Mouse (Mus musculus): ENCODE data around the gene Dlx2. TPM values are rescaled to one million over a fixed set of nuclear protein-coding genes. Genes with fewer than 3 reads are reported as not detected.

The Dlx2 gene
- polyA plus RNA-seq, 1 experiment from 2014 or later: 14.6 TPM

DNA sequence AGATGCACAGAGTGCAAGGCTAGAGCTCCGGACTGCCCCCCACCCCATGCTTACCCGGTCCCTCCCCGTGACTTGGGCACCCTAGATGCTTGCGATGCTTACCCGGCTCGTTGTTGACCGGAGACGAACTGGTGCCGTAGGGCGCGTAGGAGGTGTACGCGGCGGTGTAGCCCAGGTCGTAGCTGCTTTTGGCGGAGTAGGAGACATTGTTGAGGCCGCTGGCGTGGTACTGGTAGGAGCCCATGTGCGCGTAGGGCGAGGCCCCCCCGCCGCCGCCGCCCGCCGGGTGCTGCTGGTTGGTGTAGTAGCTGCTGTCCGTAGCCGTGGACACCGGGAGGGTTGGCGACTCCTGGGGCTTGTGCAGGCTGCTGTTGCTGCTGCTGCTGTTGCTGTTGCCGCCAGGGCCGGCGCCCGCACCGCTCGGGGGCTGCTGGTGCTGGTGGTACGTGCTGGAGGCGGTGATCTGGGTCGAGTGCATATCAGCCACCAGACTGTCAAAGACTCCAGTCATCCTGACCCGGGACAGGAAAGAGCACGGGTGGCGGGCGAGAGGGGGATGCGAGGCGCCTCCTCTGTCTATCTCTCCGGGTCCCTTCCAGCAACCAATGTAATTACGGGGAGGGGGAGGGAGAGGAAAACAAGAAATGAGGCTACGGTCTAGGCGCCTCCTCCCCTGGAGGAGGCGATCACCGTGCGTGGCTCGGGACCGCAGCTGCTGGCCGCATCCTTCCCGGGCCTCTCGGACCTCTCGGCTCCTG lies 493 bp downstream of the Dlx2 start:
- no peaks in the 10 kb centered on the region for H3K9me3 ChIP-seq
- ATAC-seq: peak; percentile 66
- peak overlapping the region; percentile 93 for H3K4me2 ChIP-seq (replicated peaks)
- H3K27ac ChIP-seq: peak overlapping the region; percentile 74
- WGBS: under 1% methylated on average over 57 of the region's 59 CpGs
- peaks cover 94% of the 10 kb centered on the region for H3K27me3 ChIP-seq
- H3K4me1 ChIP-seq (replicated peaks): peaks cover 36% of the 10 kb centered on the region
- H3K4me3 ChIP-seq (replicated peaks): peak overlapping the region; percentile 53
- no peaks in the 10 kb centered on the region for H3K36me3 ChIP-seq
- H3K9ac ChIP-seq (replicated peaks): peak overlapping the region; percentile 63

DNA sequence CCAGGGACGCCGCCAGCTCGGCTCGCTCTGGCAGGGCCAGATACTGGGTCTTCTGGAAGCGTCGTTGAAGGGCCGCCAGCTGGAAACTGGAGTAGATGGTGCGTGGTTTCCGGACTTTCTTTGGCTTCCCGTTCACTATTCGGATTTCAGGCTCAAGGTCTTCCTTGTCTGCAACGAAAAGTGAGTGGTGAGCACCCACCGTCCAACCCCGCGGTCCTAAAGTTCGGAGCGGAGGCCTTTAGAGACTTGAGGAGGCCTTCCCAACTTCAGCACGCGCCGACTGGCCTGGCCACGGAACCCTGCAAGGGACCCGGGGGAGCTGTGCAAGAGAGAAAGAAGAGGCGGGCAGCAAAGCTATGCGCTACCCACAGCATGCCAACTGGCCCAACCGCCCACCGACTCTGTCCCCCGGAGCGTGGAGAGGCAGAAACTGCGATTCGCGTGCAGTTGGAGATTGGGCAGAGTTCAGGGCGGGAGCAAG lies 1.1 kb downstream of the Dlx2 start:
- Histone ChIP-seq H3K27ac (peak overlapping the region; percentile 74), H3K4me1 (replicated peaks) (peaks cover 42% of the 10 kb centered on the region), H3K4me3 (replicated peaks) (peak overlapping the region; percentile 53), H3K27me3 (peaks cover 95% of the 10 kb centered on the region), H3K9me3 (no peaks in the 10 kb centered on the region), H3K9ac (replicated peaks) (peak overlapping the region; percentile 63), H3K4me2 (replicated peaks) (peak overlapping the region; percentile 93), H3K36me3 (no peaks in the 10 kb centered on the region)
- WGBS: 1% methylated on average over 32 of the region's 32 CpGs
- 0 out of 2 replicates have a peak, but pooled peaks have one; percentile 15 for ATAC-seq

DNA sequence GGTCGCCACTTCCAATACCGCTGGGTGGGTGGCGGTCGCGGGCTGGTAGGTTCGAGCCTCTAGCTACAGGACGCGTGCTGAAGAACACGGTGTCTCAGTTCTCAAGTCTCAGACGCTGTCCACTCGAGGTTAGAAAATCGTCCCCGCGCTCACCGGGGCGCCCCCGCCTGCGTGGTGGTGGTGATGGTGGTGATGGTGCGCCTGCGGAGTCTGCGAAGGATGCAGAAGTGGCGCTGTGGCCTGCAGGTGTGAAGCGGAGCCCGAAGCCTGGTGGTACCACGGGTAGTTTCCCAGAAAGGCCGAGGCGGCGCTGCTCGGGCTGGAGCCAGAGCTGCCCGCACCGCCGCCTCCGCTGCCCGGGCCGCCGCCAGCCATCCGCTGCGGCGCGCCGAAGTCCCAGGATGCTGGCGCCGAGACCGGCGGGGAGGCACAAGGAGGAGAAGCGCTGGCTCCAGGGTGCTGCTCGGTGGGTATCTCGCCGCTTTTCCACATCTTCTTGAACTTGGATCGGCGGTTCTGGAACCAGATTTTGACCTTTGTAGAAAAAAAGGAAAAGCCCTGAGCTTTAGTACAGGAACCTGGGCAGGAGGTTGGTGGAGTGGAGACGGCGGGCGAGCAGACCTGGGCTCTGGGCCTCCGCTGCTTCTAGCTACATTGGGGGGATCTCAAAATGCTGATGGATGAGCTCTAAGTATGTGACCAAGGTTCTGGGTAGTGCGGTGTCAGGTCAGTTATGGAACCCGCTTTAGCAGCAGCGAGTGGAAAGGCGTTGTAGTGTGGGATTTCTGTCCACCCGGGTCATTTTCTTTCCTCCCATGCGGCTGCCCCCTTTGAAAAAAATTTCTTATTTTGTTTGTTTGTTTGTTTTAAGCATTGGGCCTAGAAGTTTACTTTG lies 1.9 kb downstream of the Dlx2 start:
- peaks cover 95% of the 10 kb centered on the region for H3K27me3 ChIP-seq
- H3K27ac ChIP-seq: peak overlapping the region; percentile 47
- peak overlapping the region; percentile 63 for H3K9ac ChIP-seq (replicated peaks)
- no peaks in the 10 kb centered on the region for H3K9me3 ChIP-seq
- peak overlapping the region; percentile 53 for H3K4me3 ChIP-seq (replicated peaks)
- no peak for ATAC-seq
- H3K4me2 ChIP-seq (replicated peaks): peak overlapping the region; percentile 93
- under 1% methylated on average over 61 of the region's 61 CpGs for WGBS
- H3K4me1 ChIP-seq (replicated peaks): peaks cover 42% of the 10 kb centered on the region
- no peaks in the 10 kb centered on the region for H3K36me3 ChIP-seq

DNA sequence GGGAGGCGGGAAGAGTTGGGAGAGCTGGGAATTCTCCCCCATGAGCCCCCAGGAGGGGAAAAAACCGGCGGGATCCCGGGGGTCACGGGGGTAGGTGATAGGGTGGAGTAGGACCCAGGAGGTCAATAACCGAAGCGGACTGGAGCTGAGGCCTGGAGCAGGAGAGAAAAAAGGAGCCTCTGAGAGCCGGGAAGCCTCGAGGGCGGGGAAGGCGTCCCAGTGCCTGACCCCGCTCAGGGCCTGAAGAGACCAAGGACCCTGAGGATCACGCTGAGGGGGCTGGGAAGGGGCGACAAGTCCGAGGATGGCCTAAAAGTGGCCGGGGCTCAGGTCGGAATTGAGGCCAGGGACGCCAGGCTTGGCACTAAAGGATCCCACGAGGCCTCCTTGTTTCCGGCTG lies 2.6 kb downstream of the Dlx2 start:
- peak overlapping the region; percentile 63 for H3K9ac ChIP-seq (replicated peaks)
- H3K27me3 ChIP-seq: peaks cover 95% of the 10 kb centered on the region
- H3K27ac ChIP-seq: peak overlapping the region; percentile 47
- peak overlapping the region; percentile 53 for H3K4me3 ChIP-seq (replicated peaks)
- under 1% methylated on average over 20 of the region's 20 CpGs for WGBS
- ATAC-seq: no peak
- peak overlapping the region; percentile 93 for H3K4me2 ChIP-seq (replicated peaks)
- peaks cover 47% of the 10 kb centered on the region for H3K4me1 ChIP-seq (replicated peaks)
- no peaks in the 10 kb centered on the region for H3K9me3 ChIP-seq
- no peaks in the 10 kb centered on the region for H3K36me3 ChIP-seq

DNA sequence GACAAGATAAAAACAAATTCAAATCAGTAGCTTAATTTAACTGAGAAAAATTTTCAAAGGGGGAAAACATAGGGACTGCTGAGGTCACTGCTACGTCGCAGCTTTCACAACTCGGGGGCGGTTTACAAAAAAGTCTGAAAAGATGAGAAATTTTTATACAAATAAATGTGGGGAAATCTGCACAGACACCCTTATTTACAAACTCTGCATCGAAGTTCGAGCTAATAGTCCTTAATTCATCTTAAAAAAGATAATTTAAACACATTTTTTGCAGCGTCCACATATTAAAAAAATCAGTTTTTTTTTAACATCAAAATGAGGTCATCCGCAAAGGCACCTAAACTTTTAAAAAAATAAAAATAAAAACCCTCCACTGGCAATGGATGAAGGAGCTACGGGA lies 3.0 kb downstream of the Dlx2 start:
- peaks cover 47% of the 10 kb centered on the region for H3K4me1 ChIP-seq (replicated peaks)
- H3K36me3 ChIP-seq: no peaks in the 10 kb centered on the region
- H3K4me2 ChIP-seq (replicated peaks): peak overlapping the region; percentile 93
- no peaks in the 10 kb centered on the region for H3K9me3 ChIP-seq
- H3K27ac ChIP-seq: peak overlapping the region; percentile 47; the same call in 1 of the 2 replicates
- peaks cover 95% of the 10 kb centered on the region for H3K27me3 ChIP-seq
- peak overlapping the region; percentile 63; the same call in 1 of the 2 replicates for H3K9ac ChIP-seq (replicated peaks)
- 2% methylated on average over 9 of the region's 9 CpGs for WGBS
- H3K4me3 ChIP-seq (replicated peaks): peak overlapping the region; percentile 53
- ATAC-seq: no peak

GRCm38 (mm10) chr2:71542816-71543301 lies 3.7 kb downstream of the Dlx2 start:
- no peak for ATAC-seq
- Histone ChIP-seq H3K4me1 (replicated peaks) (peaks cover 47% of the 10 kb centered on the region), H3K9me3 (no peaks in the 10 kb centered on the region), H3K36me3 (no peaks in the 10 kb centered on the region), H3K4me3 (replicated peaks) (peak overlapping the region; percentile 53), H3K4me2 (replicated peaks) (peak overlapping the region; percentile 37), H3K27me3 (peaks cover 95% of the 10 kb centered on the region), H3K27ac (peak overlapping the region; percentile 58), H3K9ac (replicated peaks) (peak overlapping the region; percentile 46)
- 0% methylated on average over 28 of the region's 30 CpGs for WGBS

GRCm38 (mm10) chr2:71542227-71542815 lies 4.2 kb downstream of the Dlx2 start:
- H3K4me3 ChIP-seq (replicated peaks): no peak overlapping the region
- WGBS: 2% methylated on average over 11 of the region's 11 CpGs
- peak overlapping the region; percentile 59; the same call in 1 of the 2 replicates for H3K27ac ChIP-seq
- ATAC-seq: no peak
- H3K36me3 ChIP-seq: no peaks in the 10 kb centered on the region
- no peaks in the 10 kb centered on the region for H3K9me3 ChIP-seq
- peaks cover 99% of the 10 kb centered on the region for H3K27me3 ChIP-seq
- no peak overlapping the region for H3K9ac ChIP-seq (replicated peaks)
- peaks cover 47% of the 10 kb centered on the region for H3K4me1 ChIP-seq (replicated peaks)
- H3K4me2 ChIP-seq (replicated peaks): peak overlapping the region; percentile 37

DNA sequence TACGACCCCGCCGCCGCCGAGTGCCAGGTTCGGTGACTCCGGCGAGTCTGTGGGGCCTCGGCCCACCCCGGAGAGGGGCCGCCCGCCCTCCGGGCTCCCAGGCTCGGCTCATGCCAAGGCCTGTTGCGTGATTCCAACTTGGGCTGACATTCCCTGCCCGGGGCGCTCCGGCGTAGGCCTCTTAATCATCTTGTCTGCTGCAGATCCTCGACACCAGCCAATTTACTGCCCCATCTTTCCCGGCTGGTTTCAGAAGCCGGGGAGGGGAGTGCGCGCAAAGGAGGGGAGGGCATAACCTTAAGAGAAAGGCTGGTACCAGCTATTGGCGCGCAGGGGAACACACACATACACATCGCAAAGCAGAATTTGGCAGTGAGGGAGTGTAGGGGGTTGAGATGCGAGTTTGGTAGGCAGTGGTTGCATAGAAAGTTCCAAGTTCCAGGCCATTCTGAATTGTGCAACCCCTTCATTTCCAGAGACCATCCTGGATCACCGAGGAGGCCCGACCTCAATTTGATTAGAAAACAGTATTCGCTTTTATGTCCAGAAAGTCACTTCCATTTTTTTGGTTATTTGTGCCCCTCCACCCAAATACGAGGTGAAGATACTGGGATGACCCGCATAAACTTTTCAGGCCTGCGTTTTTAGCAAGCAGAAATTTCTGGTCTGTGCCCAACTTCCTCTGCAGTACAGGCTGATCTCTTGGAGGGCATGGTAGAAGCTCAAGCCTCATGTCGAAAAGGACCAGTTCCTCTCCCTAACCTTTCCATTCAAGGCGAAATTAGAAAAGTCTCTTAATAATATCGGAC lies 4.9 kb downstream of the Dlx2 start:
- Histone ChIP-seq H3K4me1 (replicated peaks) (peaks cover 43% of the 10 kb centered on the region), H3K27ac (peak overlapping the region; percentile 59), H3K4me2 (replicated peaks) (peak overlapping the region; percentile 40), H3K27me3 (peaks cover 99% of the 10 kb centered on the region), H3K9me3 (no peaks in the 10 kb centered on the region), H3K9ac (replicated peaks) (0 out of 2 replicates have a peak overlapping the region, but pooled peaks have one; percentile 23), H3K36me3 (no peaks in the 10 kb centered on the region), H3K4me3 (replicated peaks) (peak overlapping the region; percentile 21)
- ATAC-seq: no peak
- 1% methylated on average over 37 of the region's 37 CpGs for WGBS

- Histone ChIP-seq H3K4me1 (replicated peaks) (peaks cover 35% of the 10 kb centered on the region), H3K9me3 (no peaks in the 10 kb centered on the region), H3K9ac (replicated peaks) (0 out of 2 replicates have a peak overlapping the region, but pooled peaks have one; percentile 23), H3K27ac (peak overlapping the region; percentile 59), H3K4me3 (replicated peaks) (peak overlapping the region; percentile 21), H3K4me2 (replicated peaks) (peak overlapping the region; percentile 40), H3K36me3 (no peaks in the 10 kb centered on the region), H3K27me3 (peaks cover 99% of the 10 kb centered on the region)
- WGBS: under 1% methylated on average over 42 of the region's 48 CpGs
- 0 out of 2 replicates have a peak, but pooled peaks have one; percentile 24 for ATAC-seq
Measured at GRCm38 (mm10) chr2:71540611-71541417, 5.7 kb downstream of the Dlx2 start.
